Mouse (Mus musculus) cerebellum, adult 2 months (tissue): ENCODE results near the gene Zbtb37. TPM values are rescaled to one million over a fixed set of nuclear protein-coding genes. Genes with fewer than 3 reads are reported as not detected.

Experiments used
- DNase-seq, 2 experiments: peaks; one replicate each; pipeline ENCODE4 v3.0.0; 2021
- H3K27ac ChIP-seq: fragments of 200-500 bp; 2 replicates; pipeline ENCODE4 v1.5.1; 2012; ENCODE audit warnings: low read length, control low read depth, inconsistent platforms; ENCODE audit not compliant: insufficient read depth
- H3K27me3 ChIP-seq: fragments of 200-500 bp; 2 replicates; pipeline ENCODE4 v1.6.1; 2012; ENCODE audit warnings: inconsistent platforms, mild to moderate bottlenecking, low read length, moderate library complexity; ENCODE audit not compliant: control insufficient read depth, insufficient read depth
- H3K4me1 ChIP-seq: fragments of 200-500 bp; 2 replicates; pipeline ENCODE4 v1.6.1; 2011; ENCODE audit warnings: low read length; ENCODE audit not compliant: control insufficient read depth, insufficient read depth
- H3K4me3 ChIP-seq: fragments of 200-500 bp; replicated peaks from 2 replicates; pipeline ENCODE3; 2011; ENCODE audit warnings: mild to moderate bottlenecking, low read depth, low read length, control low read depth; ENCODE audit not compliant: insufficient read depth
- CTCF ChIP-seq: fragments of 200-500 bp; IDR thresholded peaks from 2 replicates; pipeline ENCODE4 v1.5.1; 2011; ENCODE audit warnings: low read depth, mild to moderate bottlenecking, control low read depth, low read length, moderate library complexity, borderline replicate concordance; ENCODE audit not compliant: insufficient read depth
- POLR2A ChIP-seq: fragments of 200-500 bp; IDR thresholded peaks from 2 replicates; pipeline ENCODE4 v1.6.1; 2011; ENCODE audit warnings: low read length, control low read depth, borderline replicate concordance; ENCODE audit not compliant: insufficient read depth
- WGBS: fragments of 180-500 bp; shearing (Covaris S2); methylation state at CpG from one replicate; pipeline ENCODE4 v1.1.7; 2018; 5-methylcytosine and 5-hydroxymethylcytosine counted together
- polyA plus RNA-seq: library from polyadenylated mRNA; depleted of rRNA; stranded (reverse); fragments of >200 nt; gene quantifications from 2 replicates; pipeline ENCODE4 v1.2.3, GENCODE M21; 2012

The Zbtb37 gene
- polyA plus RNA-seq, 1 experiment: 5.0 TPM

- H3K4me3 ChIP-seq: no peak overlapping the region
- no peaks in the 10 kb centered on the region; the same call in 1 of the 2 replicates for H3K27me3 ChIP-seq
- 89% methylated on average over 3 of the region's 3 CpGs for WGBS
- no peak overlapping the region for H3K27ac ChIP-seq
- no peak for DNase-seq
- no peaks in the 10 kb centered on the region for H3K4me1 ChIP-seq
- no peak for TF ChIP-seq POLR2A
- no peak for TF ChIP-seq CTCF
Measured at GRCm38 (mm10) chr1:161046972-161047371, 12.3 kb upstream of the Zbtb37 start.

GRCm38 (mm10) chr1:161041261-161042020 is 6.8 kb upstream of the Zbtb37 start:
- Histone ChIP-seq H3K4me1 (peaks cover 4% of the 10 kb centered on the region; the same call in 1 of the 2 replicates), H3K27ac (no peak overlapping the region), H3K27me3 (no peaks in the 10 kb centered on the region; the same call in 1 of the 2 replicates), H3K4me3 (no peak overlapping the region)
- no peak for DNase-seq
- 87% methylated on average over 7 of the region's 7 CpGs for WGBS
- TF ChIP-seq POLR2A (no peak), CTCF (no peak)

- DNase-seq: no peak
- Histone ChIP-seq H3K27ac (no peak overlapping the region), H3K4me3 (no peak overlapping the region), H3K4me1 (peaks cover 4% of the 10 kb centered on the region; the same call in 1 of the 2 replicates), H3K27me3 (no peaks in the 10 kb centered on the region; the same call in 1 of the 2 replicates)
- TF ChIP-seq POLR2A (no peak), CTCF (no peak)
Measured at GRCm38 (mm10) chr1:161040855-161041254, 6.2 kb upstream of the Zbtb37 start.

GRCm38 (mm10) chr1:161040426-161040770 is 5.7 kb upstream of the Zbtb37 start:
- peaks cover 4% of the 10 kb centered on the region; the same call in 1 of the 2 replicates for H3K4me1 ChIP-seq
- H3K27ac ChIP-seq: no peak overlapping the region
- no peaks in the 10 kb centered on the region; the same call in 1 of the 2 replicates for H3K27me3 ChIP-seq
- H3K4me3 ChIP-seq: no peak overlapping the region
- DNase-seq: no peak
- no peak for TF ChIP-seq CTCF
- no peak for TF ChIP-seq POLR2A
- 53% methylated on average over 1 of the region's 1 CpGs for WGBS

GRCm38 (mm10) chr1:161039741-161040425 is 5.2 kb upstream of the Zbtb37 start:
- Histone ChIP-seq H3K27me3 (no peaks in the 10 kb centered on the region; the same call in 1 of the 2 replicates), H3K4me1 (peaks cover 4% of the 10 kb centered on the region; the same call in 1 of the 2 replicates), H3K27ac (no peak overlapping the region), H3K4me3 (no peak overlapping the region)
- WGBS: 30% methylated on average over 3 of the region's 3 CpGs
- DNase-seq: no peak
- TF ChIP-seq CTCF (no peak), POLR2A (no peak)

GRCm38 (mm10) chr1:161038968-161039721 is 4.5 kb upstream of the Zbtb37 start:
- no peak overlapping the region for H3K27ac ChIP-seq
- DNase-seq: no peak
- no peak for TF ChIP-seq CTCF
- TF ChIP-seq POLR2A: no peak
- peaks cover 4% of the 10 kb centered on the region; the same call in 1 of the 2 replicates for H3K4me1 ChIP-seq
- no peak overlapping the region for H3K4me3 ChIP-seq
- H3K27me3 ChIP-seq: no peaks in the 10 kb centered on the region; the same call in 1 of the 2 replicates
- WGBS: 19% methylated on average over 3 of the region's 3 CpGs

GRCm38 (mm10) chr1:161038004-161038403 is 3.4 kb upstream of the Zbtb37 start:
- Histone ChIP-seq H3K27me3 (no peaks in the 10 kb centered on the region; the same call in 1 of the 2 replicates), H3K4me1 (peaks cover 4% of the 10 kb centered on the region; the same call in 1 of the 2 replicates), H3K4me3 (no peak overlapping the region), H3K27ac (no peak overlapping the region)
- TF ChIP-seq CTCF (no peak), POLR2A (no peak)
- DNase-seq: no peak
- WGBS: 42% methylated on average over 3 of the region's 3 CpGs

GRCm38 (mm10) chr1:161037599-161037998 is 3.0 kb upstream of the Zbtb37 start:
- 28% methylated on average over 3 of the region's 3 CpGs for WGBS
- Histone ChIP-seq H3K27ac (no peak overlapping the region), H3K27me3 (no peaks in the 10 kb centered on the region; the same call in 1 of the 2 replicates), H3K4me1 (peaks cover 4% of the 10 kb centered on the region; the same call in 1 of the 2 replicates), H3K4me3 (no peak overlapping the region)
- DNase-seq: no peak
- TF ChIP-seq CTCF (no peak), POLR2A (no peak)
